Mouse (Mus musculus) layer of hippocampus, postnatal 14 days (tissue): Measurements from ENCODE around the gene Plekhg3. TPM values are rescaled to one million over a fixed set of nuclear protein-coding genes. Genes with fewer than 3 reads are reported as not detected.

ENCODE experiments used
- DNase-seq, 2 experiments: peaks; one replicate each; pipeline ENCODE4 v3.0.0; 2021 to 2022; ENCODE audit warnings: low spot score in 2 of 2, mixed read lengths in 1 of 2
- total RNA-seq, 2 experiments: library from RNA; stranded (reverse); gene quantifications; 2 replicates each; pipeline ENCODE4 v1.2.3; 2021

The Plekhg3 gene
- total RNA-seq, 2 experiments from 2014 or later = 16.1 to 18.6 TPM

DNA sequence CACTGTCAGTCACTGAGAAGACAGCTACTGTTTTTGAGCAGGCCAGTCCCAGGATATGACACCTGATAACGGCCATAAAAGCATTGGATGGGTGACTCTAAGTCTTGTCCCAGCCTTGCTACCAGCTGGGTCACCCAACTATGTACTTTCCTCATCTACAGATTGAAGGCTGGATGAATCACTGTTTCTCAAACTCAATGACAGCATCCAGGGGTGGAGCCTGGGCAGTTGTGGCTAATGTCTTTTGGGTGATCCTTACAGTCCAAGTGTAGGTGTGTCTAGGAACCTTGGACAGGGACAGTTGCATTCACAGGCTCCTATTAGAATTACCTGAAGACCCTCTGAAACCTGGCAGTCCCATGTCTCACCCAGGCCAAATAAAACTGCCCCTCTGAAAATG lies 49.1 kb downstream of the Plekhg3 start:
- no peak for DNase-seq

DNA sequence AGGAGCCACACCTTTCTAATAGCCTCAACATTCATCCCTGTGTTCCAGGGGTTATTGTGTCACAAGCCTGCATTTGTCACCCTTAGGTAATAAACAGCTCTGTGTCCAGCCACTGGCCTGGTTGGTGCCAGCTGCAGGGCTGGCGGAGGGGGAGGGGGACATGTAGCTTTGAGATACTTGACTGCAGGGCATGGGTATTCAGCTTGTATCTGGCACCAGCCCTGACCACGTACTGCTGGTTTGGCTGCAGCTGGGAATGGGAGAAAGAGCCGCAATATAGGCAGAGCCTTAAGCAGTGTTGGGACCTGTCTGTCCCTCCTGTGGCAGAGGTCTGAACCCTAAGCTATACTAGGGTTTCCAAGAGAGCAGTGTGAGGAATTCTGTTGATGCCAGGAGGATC lies 51.4 kb downstream of the Plekhg3 start:
- DNase-seq = no peak

DNA sequence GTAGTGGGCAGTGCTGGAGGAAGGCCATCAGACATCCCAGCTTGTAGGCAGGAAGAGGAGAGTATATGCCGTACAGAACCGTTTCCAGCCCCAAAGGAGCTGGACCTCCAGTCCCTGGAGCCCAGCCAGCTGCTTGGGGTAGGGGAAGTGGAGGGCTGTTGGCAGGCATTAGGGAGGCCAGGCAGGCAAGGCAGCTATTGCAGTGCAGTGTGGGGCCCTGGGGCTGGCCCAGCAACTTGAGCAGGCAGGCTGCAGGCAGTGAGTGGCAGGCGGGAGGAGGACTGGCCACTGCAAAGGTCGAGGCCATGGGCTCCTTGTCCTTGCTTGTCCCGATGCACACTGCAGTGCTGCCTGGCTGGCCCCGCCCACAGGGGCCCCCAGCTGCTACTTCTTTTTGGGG lies 52.1 kb downstream of the Plekhg3 start:
- peak in 1 of 2 experiments; percentile 56 for DNase-seq

DNA sequence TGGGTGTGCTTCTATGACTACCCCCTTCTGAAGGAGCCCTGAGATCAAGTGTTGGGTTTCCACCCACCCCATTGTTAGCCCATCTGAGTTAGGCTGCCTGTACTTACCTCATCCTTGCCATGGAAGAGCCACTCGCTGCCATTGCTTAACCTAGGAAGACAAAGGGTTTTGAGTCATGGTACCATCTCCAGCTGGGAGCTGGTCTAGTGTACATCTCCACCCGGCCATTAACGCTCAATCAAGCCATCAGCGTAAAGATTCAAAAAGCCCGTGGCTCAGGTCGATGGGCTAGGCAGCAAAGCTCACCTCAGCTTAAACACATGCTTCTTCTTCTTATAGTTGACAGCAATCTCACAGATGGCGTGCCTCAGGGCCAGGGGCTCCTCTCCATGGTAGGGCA lies 52.8 kb downstream of the Plekhg3 start:
- DNase-seq = no peak

DNA sequence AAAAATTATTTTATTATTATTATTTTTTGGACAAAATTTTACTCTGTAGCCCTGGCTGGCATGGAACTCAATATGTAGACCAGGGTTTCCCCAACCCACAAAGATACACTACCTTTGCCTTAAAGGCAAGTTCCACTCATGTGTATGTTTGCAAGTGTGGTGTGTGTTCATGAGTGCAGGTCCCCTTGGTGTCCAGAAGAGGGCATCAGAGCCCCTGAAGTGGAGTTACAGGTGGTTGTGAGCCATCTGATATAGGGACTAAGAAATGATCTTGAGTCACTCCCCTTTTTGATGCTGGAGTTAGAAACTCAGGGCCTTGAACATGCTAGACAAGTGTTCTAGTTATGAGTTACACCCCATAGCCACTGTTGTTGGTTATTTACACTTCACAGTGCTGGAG lies 54.3 kb downstream of the Plekhg3 start:
- no peak for DNase-seq

DNA sequence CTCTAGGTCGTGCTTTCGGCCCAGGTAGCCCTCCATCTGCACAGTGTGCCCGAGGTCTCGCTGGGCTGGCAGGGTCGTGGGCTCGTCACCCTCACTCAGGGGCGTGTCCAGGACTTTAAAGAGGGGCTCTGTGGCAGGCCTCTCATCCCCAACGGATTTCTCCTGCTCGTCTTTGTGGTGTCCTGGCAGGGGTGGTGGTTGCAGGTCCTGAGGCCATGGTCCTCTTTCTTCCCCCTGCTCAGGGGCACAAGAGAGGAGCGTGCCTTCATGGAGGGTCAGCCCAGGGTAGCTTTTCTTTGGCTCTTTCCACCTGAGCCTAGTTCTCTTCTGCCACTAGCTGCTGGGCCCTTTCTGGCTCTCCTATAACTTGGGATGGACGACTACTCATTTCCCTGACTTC lies 56.7 kb downstream of the Plekhg3 start:
- DNase-seq = no peak

DNA sequence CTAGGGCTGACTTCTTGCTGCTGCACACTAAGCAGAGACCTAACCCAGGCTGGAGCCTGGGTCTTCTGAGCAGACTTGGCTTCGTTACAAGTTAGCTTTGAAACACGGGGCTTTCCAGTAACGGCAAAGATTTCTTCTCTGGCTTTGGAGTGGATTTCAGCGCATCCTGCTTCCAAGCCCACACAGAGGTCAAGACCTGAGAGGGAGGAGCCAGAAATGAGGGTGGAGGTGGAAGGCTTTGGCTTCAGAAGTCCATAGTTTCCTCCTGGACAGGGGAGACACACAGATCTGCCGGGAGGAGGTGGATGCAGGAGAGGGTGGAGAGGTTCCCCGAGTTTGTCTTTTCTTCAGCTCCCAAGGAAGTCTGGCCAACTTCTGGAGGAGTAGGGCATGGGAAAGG lies 58.8 kb downstream of the Plekhg3 start:
- no peak for DNase-seq

DNA sequence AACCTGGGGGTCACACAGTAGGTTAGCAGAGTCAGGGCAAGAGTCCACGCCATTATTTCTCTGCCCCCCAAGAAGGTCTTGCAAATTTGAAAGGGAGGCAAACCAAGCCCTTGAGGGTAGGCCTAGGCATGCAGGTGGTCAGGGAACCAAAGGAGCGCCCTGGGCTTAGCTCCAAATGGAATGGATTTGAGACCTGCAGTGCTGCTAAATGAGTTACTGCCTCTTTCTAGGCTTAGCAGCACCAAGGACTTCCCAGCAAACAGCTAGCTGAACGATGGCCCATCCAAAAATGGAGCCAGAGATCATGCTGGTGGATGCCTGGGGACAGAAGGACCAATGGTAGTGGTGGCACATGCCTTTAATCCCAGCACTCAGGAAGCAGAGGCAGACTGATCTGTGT lies 60.3 kb downstream of the Plekhg3 start:
- no peak for DNase-seq

DNA sequence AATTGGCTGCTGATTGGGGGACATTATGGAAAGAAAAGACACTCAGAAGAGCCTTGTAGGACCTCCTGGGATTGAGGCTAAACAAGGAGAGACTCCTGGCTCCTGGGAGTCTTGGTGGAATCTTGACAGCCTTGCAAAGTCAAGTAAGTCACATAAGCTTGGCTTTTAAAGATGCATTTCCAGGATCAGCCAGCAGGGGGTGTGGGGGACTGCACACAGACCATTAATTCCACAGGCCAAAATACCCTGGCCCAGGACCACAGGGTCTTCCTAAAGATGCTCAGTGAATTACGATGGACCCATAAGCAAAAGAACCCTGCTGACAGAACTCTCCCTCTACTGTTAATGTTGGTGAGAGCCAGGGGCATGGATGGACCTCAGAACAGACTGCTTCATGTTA lies 61.5 kb downstream of the Plekhg3 start:
- DNase-seq = peak in 1 of 2 experiments; percentile 35

DNA sequence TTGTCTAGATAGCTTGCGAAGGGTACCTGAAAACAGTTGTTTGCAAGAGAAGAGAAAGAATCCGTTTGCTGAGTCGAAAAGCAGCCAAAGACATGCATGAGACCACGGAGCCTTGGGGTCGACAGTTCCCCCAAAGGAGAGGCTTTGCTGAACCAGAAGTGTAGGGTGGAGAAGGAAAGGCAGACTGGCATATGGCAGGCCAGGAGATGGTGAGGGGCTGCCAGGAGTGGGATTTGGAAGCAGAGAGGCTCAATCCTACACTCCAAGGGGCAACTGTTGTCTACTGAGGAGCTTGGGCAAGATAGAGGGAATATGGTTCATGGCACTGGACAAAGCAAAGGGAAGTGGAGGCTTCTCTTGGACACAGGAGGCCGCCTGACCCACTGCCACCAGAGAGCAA lies 62.6 kb downstream of the Plekhg3 start:
- no peak for DNase-seq

DNA sequence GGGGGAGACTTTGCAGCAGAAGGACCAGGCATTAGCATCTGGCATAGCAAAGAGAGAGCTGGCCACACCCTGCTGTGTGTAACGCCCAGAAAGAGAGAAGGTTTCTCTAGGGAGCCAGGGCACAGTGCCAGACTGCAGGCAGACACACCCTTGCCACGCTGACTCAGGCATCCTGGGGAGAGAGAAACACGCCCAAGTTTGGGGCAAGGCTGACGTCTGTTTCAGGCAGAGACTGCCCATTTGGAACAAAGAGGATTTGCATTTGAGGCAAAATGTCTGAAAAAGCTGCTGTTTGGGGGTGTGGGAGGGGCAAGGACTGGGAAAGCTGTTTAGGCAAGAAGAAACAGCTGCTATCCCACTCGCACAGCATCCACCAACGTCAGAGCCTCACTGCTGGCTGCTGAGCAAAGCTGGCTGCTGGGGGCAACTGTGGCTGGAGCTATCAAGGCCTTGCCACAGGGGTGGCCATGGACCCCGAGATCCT lies 63.2 kb downstream of the Plekhg3 start:
- peak; percentile 48 to 52 for DNase-seq

DNA sequence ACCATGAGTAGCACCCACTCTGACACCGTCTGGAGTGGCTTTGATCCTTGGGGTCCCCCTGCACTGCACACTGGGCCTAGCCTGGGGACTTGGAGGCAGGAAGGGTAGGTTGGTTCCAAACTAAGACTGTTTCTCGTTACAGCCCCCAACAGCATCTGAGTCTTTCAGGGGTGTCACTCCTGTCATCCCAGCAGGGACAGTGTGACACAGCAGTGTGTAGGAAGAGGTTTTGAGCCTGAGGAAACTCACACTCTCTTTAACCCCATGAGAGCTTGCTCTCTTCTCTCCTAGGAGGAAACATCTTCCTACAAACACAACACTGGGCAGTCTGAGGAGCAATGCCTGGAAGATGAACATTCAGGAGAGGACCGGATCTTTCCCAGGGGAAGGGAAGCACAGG lies 63.9 kb downstream of the Plekhg3 start:
- DNase-seq = no peak

DNA sequence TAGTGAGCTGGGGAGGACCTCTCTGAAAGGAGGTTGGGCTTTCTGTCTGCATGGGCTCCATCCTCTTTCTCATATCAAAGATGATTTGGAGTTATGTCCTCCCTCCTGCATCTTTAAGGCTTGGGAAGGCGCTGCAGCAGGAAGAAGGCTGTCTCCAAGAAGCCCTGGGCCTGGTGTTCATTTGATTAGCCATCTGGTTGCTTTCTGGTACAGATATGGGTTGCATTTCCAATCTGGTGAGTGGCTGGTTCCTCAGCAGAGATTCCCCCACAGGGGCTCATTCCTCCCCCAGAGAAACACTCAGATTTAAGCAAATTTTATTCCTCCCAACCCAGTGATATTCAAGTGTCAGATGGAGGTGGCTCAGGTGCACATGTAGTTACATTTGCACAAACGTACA lies 65.1 kb downstream of the Plekhg3 start:
- peak in 1 of 2 experiments; percentile 68 for DNase-seq

DNA sequence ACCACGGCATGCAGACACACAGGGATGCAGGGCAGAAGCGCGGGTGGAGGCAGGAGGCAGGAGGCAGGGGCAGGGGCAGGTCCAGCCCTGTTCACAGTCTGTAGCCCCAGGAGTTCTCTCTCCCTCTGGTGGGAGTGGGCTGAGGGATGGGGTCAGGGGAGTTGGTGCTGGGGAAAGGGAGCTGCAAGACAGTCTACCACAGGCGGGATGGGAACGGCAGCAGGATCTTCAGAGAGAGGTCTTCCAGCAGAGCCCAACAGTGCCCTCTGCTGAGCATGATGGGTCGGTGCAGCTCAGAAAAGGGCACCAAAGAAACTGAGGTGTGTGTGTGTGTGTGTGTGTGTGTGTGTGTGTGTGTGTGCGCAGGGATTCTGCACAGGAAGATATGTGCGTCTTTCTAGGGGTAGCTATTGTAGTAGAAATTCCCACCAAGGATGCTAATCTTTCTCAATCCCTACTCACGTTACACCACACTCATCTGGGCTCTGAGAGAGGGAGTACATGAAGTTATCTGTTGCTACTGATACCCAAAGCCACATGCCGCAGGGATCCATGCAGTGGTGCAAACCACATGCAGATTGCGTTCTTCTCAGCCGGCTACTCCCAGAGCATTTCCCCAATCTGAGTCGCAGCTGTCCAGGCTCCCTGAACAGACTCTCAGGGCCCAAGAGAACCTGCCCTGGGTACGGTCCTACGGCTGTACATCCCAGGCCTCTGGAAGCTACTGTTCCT lies 65.8 kb downstream of the Plekhg3 start:
- DNase-seq = peak; percentile 78 to 83

DNA sequence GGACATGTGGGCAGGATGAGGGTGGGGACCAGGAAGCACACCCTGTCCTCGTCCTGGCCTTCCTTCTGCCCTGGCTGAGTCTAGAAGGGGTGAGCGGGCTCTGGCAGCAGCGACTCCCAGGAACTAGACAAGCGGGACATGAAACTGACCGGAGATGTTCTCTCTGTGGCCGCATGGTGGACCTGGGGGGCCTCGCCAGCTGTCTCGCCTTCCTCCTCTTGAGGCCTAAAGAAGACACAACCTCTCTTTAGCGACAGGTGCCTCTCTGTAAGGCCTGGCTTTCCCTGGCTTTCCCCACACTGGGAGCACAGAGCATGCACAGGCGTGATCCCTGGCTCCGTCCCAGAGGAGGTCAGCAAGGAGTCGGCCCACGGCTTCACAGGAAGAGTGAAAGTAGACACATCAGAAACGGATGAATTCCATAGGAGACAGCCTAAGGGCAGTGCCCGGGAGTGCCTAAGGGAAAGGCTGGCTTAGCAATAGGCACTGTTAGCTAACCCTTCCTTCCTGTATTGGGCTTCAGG lies 66.9 kb downstream of the Plekhg3 start:
- no peak for DNase-seq

DNA sequence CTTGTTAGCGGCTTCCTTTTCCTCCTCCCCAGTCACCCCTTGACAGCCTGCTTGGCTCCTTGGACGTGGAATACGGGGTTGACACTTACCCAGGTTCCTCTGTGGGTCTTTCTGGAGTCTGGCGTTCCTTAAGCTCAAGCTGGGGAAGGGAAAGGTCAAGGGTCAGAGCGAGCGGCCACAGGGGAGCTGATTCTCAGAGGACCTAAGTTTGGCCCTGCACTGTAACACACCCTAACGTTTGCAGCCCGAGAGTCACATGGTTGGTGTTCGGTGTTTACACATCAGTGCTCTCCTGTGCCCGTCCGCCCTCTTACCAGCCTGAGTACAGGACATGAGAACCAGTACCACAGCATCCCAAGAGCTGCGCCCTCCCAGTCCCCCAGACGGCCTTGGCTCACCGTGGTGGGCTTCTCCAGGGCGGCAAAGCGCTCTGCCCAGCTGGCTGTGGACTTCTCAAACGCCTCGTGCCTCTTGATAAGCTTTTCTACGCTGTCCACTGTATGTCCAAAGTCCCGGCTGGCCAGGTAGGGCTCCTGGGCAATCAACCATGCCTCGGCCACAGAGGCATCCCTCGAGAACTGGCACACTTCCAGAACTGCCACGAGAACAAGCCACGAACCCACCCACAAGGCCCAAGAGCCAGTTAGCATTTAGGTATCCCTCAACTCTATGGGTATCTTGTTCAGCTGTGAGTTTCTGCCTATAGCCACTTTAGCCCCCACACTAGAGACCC lies 67.7 kb downstream of the Plekhg3 start:
- DNase-seq = no peak

DNA sequence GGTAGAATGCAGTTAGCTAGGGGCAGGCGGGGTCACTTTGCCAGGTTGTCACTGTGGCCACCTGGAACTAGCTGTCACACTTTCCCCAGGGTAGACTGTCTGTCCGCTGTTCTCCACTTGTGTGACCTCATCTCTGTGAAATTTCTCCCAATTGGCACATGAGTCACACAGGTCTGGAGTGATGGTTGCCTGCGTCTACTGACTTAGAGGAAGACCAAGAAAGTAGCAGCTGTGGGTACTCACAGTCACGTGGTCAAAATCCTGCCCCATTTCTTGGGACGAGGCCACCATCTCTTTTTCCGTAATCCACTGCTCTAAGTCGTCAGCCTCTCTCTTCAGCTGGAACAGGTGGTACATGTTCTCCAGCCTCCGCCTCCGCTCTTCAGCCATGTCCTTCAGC lies 73.1 kb downstream of the Plekhg3 start:
- no peak for DNase-seq

DNA sequence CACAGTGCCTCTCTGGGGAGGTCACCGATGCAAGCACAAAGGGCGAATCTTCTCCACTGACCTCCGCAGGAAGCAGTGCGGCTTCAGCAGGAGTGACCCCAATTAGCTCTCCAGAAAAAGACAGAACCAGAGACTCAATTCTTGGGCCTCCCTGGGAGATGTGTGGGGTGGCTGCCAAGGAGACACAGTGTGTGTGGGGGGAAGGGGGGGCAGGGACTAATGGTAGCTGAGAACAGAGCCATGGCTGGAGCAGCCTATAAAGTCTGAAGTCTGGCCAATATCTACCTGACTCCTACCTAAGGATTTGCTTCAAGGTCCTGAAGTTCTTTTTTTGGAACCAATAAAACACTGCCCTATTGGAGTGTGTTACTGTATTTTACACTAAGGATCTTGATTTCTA lies 73.9 kb downstream of the Plekhg3 start:
- no peak for DNase-seq

DNA sequence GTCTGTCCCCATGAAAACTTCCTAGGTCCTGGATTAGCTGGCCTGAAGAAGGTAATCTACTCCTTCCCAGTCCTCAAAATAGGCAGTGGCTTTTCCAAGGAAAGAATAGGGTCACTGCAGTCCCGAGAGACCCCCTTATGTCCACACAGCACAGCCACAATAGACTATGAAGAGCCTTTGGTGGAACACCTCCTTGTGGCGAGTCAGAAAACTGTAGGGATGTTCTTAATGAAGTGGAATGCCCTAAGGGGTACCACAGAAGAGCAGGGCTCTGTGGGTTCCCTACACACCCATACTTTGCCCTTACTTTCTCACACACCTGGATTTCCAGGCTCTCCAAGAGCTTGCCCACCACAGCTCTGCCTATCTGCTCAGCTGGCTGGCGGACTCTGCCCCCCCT lies 75.1 kb downstream of the Plekhg3 start:
- no peak for DNase-seq

DNA sequence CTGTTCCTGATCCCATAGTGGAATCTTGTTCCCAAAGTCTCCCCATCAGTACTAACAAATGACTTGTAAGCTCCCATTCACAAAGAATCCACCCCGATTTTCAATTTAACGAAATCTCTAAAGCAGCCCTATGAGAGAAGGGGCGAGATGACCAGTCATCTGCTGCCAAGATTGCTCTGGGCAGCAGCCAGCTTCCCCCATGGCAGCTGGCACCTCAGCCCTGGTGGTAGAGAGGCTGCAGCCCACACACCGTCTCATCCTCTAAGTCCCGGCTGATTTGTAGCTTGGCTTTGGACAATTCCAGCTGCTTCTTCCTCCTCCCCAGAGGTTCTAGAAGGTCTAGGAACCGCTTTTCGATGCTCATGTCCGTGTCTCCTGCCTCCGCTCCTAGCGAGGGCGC lies 77.5 kb downstream of the Plekhg3 start:
- DNase-seq = no peak

DNA sequence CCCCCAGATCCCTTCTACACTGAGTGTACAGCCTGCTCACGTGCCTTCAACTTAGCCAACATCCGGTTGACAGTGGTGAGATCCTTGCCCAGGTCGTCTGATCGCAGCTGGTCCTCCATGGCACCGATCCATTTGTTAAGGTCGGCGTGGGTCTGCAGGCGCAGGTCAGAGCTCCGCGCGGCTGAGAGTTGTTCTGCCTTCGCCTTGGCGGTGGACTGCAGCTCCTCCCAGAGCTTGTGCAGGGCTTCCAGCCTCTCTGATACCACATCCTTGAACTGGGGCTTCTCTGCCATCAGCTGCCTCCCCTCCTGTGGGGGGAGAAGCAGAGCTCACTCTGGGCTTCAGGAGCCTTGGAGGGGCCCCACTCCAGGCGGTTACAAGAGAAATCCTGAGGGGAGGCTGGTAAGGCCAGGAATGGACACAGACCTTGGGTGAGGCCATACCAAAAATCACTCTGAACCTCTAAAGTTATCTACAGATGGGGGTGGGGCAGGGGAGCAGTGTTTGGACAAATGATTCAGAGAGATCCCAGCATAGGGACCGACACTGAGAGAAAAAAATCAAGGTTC lies 78.4 kb downstream of the Plekhg3 start:
- no peak for DNase-seq

DNA sequence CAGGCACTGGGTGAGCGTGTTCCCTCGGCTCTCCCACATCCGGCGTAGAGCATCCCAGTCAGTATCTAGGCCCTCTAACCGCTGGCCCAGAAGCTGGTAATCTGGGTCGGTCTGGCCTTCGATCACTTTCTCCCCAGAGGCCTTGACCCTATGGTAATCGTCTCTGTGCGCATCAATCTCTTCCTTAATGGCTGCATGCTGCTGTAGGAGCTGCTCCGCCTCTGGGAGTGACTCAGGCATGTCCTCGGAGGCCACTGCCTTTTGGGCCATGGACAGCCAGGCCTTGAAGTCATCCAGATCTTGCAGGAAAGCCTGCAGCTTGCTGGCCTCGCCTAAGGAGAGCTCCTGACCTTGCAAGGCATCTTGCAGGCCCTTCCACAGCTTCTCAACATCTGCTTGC lies 81.9 kb downstream of the Plekhg3 start:
- DNase-seq = no peak
